Mouse (Mus musculus) right cerebral cortex, adult 18-20 months (tissue): ENCODE results near the gene Rabgap1l.

Source experiments
- DNase-seq: peaks from one replicate; pipeline ENCODE4 v3.0.0; 2022; ENCODE audit warnings: mixed read lengths

Gene Rabgap1l

GRCm38 (mm10) chr1:160227850-160228249 is 565.2 kb downstream of the Rabgap1l start:
- no peak for DNase-seq

GRCm38 (mm10) chr1:160227196-160227595 is 565.8 kb downstream of the Rabgap1l start:
- no peak for DNase-seq

DNA sequence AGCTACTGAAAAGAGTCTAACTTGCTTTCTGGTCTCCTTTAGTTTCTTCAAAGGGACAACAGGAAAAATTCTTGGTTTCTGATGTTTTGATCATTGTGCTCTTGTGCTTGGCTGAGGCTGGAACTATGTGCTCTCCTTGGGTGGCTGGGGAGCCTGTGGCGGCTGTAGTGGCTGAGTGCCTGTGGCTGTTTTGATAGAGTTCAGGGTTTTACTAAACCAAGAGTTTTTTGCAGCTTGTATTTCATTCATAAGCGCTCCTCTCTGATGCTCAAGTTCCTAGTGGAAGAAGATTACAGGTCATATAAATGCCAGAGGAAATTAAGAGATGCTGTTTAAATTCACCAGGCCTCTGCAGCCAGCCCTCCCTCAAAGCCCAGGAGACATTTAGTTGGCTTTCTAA is 568.9 kb downstream of the Rabgap1l start:
- no peak for DNase-seq

- no peak for DNase-seq
Observed at GRCm38 (mm10) chr1:160217898-160218297, 575.1 kb downstream of the Rabgap1l start.

GRCm38 (mm10) chr1:160214171-160214570 is 578.8 kb downstream of the Rabgap1l start:
- DNase-seq = no peak

GRCm38 (mm10) chr1:160212703-160213669 is 580.0 kb downstream of the Rabgap1l start, which contains the start of gene Cacybp:
Gene Cacybp (minus strand): TSS chr1:160212875.
- DNase-seq = peak; percentile 99

GRCm38 (mm10) chr1:160212123-160212691 is 580.8 kb downstream of the Rabgap1l start:
- no peak for DNase-seq

DNA sequence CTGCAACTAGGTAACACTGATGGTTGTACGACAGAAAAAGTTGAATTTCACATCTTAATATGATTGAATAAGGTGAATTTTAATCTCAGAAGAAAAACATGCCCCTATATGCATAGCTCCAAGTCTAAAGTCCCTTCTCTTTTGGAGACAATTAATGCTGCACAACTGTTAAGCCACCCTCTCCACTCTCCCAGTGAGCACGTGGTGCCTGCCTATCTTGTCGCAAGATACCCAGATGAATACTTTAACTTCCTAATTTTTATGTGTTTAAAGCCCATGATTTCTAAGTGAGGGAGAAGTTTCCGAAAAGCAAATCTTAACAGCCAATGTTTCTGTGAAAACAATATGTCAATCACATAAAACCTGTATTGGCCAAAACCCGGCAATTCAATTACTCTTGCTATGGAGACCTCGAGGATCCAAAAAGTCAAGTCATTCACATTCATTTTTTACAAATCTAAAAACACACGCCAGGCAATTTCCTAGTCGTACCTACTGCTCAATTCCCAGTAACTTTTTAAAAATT is 581.4 kb downstream of the Rabgap1l start:
- no peak for DNase-seq

DNA sequence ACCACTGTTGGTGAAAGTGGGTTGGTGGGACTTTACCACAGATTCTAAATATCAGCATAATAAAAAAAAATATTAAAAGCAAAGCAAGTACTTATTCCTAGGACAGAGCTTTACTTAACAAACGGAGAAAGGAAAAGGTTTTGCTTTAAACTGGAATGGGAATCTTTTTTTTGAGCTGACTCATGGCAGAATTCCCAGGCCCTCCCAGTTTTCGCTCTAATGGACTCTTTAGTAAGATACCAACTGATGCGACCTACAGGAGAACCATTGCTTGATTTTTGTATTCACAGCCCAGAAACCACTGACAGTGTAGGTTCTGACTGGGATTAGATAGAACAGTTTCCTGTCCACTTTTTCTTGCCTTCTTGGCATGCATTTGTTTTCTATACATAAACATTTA is 582.4 kb downstream of the Rabgap1l start:
- DNase-seq = no peak

DNA sequence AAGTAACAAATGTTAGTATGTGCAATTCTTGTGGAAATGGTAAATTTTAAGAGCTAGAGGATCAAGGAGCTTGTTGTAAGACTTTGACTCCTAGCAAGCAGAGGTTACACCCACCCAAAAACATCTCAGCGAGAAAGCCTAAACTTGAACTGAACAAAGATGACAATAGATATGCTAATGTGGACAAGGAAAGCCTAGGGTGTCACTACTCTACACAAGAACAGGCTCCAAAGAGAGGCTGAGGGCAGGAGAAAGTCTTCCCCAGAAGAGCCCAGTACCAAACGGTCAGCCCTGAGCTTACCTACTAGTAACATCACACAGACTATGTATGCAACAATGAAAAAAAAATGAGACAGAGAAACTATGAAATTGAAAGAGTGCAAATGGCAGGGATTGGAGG is 583.2 kb downstream of the Rabgap1l start:
- no peak for DNase-seq

GRCm38 (mm10) chr1:160205486-160205885 is 587.5 kb downstream of the Rabgap1l start:
- no peak for DNase-seq

DNA sequence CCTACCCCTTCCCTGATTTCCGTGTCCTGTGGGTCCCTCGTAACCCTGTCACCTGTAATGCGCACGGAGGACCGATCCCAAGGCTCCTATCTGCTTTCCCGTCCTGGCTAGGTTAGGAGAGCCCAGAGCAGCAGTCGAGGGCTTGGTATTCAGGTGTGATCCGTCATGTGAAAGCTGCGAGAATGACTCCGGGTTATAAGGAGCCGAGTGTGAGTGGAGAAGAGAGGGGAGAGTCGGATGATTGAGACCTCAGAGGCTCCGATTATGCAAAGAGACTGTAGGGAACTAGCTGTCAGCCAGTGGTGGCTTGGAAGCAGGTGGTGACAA is 597.7 kb downstream of the Rabgap1l start:
- no peak for DNase-seq

GRCm38 (mm10) chr1:160194529-160195336 is 598.3 kb downstream of the Rabgap1l start, which contains the start of gene Mrps14:
Gene Mrps14 (plus strand): TSS chr1:160195215.
- peak; percentile 99 for DNase-seq

DNA sequence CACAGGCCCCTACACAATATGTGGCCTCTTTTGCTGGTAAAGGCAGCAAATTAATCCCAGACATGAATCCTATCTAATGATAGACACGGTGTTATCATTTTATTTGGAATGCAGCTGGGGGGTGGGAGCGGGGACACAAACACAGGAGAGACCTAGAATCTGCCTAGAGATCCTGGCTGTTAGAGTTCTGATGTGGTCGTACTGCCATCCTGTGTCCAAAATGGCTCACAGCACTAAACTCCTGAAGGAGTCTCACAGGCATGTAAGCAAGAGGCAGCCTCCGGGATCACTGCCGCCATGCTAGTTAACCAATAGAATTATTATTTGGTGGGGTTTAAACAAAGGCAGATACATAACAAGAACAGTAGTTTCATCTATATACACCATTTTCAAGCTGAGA is 608.5 kb downstream of the Rabgap1l start:
- peak; percentile 58 for DNase-seq

GRCm38 (mm10) chr1:160181216-160181615 is 611.8 kb downstream of the Rabgap1l start:
- DNase-seq = no peak

DNA sequence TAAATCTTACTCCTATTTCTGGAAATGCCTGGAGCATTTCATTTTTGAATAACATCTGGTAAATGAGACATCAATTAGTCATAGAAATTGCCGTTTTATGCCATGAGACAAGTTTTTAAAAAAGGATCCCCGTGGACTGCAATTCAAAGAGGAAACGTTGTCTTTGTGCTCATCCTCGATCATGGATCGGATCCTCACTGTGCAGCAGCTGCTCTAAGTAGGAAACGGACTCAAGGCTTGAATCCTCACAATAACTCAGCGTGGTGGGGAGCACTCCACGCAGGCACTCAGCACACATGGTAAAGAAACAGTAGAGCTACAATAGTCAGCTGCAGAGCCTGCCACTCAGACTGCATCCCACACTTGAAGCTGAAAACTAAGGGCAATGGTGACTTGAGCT is 616.1 kb downstream of the Rabgap1l start:
- no peak for DNase-seq
